Mouse (Mus musculus) CH12.LX (cell line): Measurements from ENCODE around the gene Mettl23. TPM values are rescaled to one million over a fixed set of nuclear protein-coding genes. Genes with fewer than 3 reads are reported as not detected.

Source experiments
- DNase-seq: peaks from one replicate; pipeline ENCODE4 v3.0.0-alpha.2; 2013; ENCODE audit errors: extremely low read depth
- H3K27ac ChIP-seq: 2 replicates; pipeline ENCODE4 v1.5.1; 2012; ENCODE audit warnings: low read depth, mild to moderate bottlenecking, control low read depth, moderate library complexity; ENCODE audit not compliant: insufficient read depth
- H3K27me3 ChIP-seq: replicated peaks from 2 replicates; pipeline ENCODE3; 2012; ENCODE audit warnings: inconsistent platforms
- H3K36me3 ChIP-seq, 2 experiments: replicated peaks in 1 of 2; 2 replicates each; pipeline versions ENCODE3 to v1.6.1; 2012; ENCODE audit warnings: inconsistent platforms in 1 of 2, low read length in 1 of 2, mild to moderate bottlenecking in 1 of 2, mixed read lengths in 1 of 2, moderate library complexity in 1 of 2; ENCODE audit not compliant: control insufficient read depth in 1 of 2, insufficient read depth in 1 of 2
- H3K4me1 ChIP-seq, 2 experiments: 2 replicates each; pipeline ENCODE4 v1.6.1; 2012; ENCODE audit warnings: inconsistent platforms in 1 of 2, moderate library complexity in 1 of 2; ENCODE audit not compliant: insufficient read depth in 2 of 2, control insufficient read depth in 1 of 2
- H3K4me2 ChIP-seq: 2 replicates; pipeline ENCODE4 v1.6.1; 2012; ENCODE audit warnings: low read depth, mild to moderate bottlenecking, control low read depth; ENCODE audit not compliant: poor library complexity, insufficient read depth, severe bottlenecking
- H3K4me3 ChIP-seq, 3 experiments: fragments of 150-350 bp in 1 of 3; sonication (generic) in 1 of 3; replicated peaks in 1 of 3; 2 replicates each; pipeline versions ENCODE3 to v1.5.1; 2011 to 2012; ENCODE audit warnings: low read depth in 2 of 3, low read length in 2 of 3, mild to moderate bottlenecking in 2 of 3, moderate library complexity in 2 of 3, control low read depth in 1 of 3, improper control_type of control experiment in 1 of 3, inconsistent platforms in 1 of 3, mixed read lengths in 1 of 3; ENCODE audit not compliant: poor library complexity in 1 of 3
- H3K79me2 ChIP-seq: replicated peaks from 2 replicates; pipeline ENCODE4 v1.6.1; 2012; ENCODE audit warnings: mild to moderate bottlenecking, moderate library complexity; ENCODE audit not compliant: control insufficient read depth, poor library complexity, insufficient read depth, severe bottlenecking; ENCODE audit errors: extremely low read depth
- H3K9ac ChIP-seq: 2 replicates; pipeline ENCODE4 v1.6.1; 2012; ENCODE audit warnings: low read depth, mild to moderate bottlenecking, control low read depth, moderate library complexity; ENCODE audit not compliant: insufficient read depth
- H3K9me3 ChIP-seq: replicated peaks from 2 replicates; pipeline ENCODE3; 2012; ENCODE audit warnings: low read length, inconsistent platforms, mixed read lengths
- BHLHE40 ChIP-seq: IDR thresholded peaks from 2 replicates; pipeline ENCODE4 v1.6.1; 2011; ENCODE audit warnings: mild to moderate bottlenecking, low read depth, low read length, improper control_type of control experiment
- ETS1 ChIP-seq: conservative IDR thresholded peaks from 2 replicates; pipeline ENCODE4 v1.6.1; 2012; ENCODE audit warnings: low read depth, mild to moderate bottlenecking, inconsistent platforms, low read length, improper control_type of control experiment, moderate library complexity
- IRF4 ChIP-seq: IDR thresholded peaks from 2 replicates; pipeline ENCODE4 v1.6.1; 2014; ENCODE audit warnings: low read depth, mild to moderate bottlenecking, inconsistent platforms, low read length, improper control_type of control experiment
- KAT2A ChIP-seq: IDR thresholded peaks from 2 replicates; pipeline ENCODE4 v1.6.1; 2012; ENCODE audit warnings: low read length, improper control_type of control experiment, inconsistent platforms; ENCODE audit not compliant: insufficient replicate concordance
- MAFK ChIP-seq: IDR thresholded peaks from 2 replicates; pipeline ENCODE4 v1.6.1; 2011; ENCODE audit warnings: low read length, improper control_type of control experiment; ENCODE audit not compliant: insufficient replicate concordance
- MEF2A ChIP-seq: IDR thresholded peaks from 2 replicates; pipeline ENCODE4 v1.6.1; 2014; ENCODE audit warnings: low read depth, mild to moderate bottlenecking, inconsistent platforms, low read length, improper control_type of control experiment, borderline replicate concordance
- MXI1 ChIP-seq: IDR thresholded peaks from 2 replicates; pipeline ENCODE4 v1.6.1; 2011; ENCODE audit warnings: mild to moderate bottlenecking, low read depth, low read length, improper control_type of control experiment
- NRF1 ChIP-seq: IDR thresholded peaks from 2 replicates; pipeline ENCODE4 v1.6.1; 2014; ENCODE audit warnings: low read depth, mild to moderate bottlenecking, inconsistent platforms, low read length, improper control_type of control experiment, moderate library complexity
- PAX5 ChIP-seq: IDR thresholded peaks from 2 replicates; pipeline ENCODE4 v1.6.1; 2012; ENCODE audit warnings: low read length, inconsistent platforms, mixed read lengths
- POLR2AphosphoS2 ChIP-seq: IDR thresholded peaks from 2 replicates; pipeline ENCODE4 v1.6.1; 2011; ENCODE audit warnings: low read depth, low read length, improper control_type of control experiment
- RCOR1 ChIP-seq: conservative IDR thresholded peaks from 2 replicates; pipeline ENCODE4 v1.6.1; 2012; ENCODE audit warnings: low read depth, mild to moderate bottlenecking, inconsistent platforms, low read length, improper control_type of control experiment
- SIN3A ChIP-seq: IDR thresholded peaks from 2 replicates; pipeline ENCODE4 v1.6.1; 2012; ENCODE audit warnings: low read length, improper control_type of control experiment, inconsistent platforms
- TCF12 ChIP-seq: IDR thresholded peaks from 2 replicates; pipeline ENCODE4 v1.6.1; 2014; ENCODE audit warnings: low read depth, mild to moderate bottlenecking, inconsistent platforms, low read length, improper control_type of control experiment
- UBTF ChIP-seq: IDR thresholded peaks from 2 replicates; pipeline ENCODE4 v1.6.1; 2012; ENCODE audit warnings: low read depth, mild to moderate bottlenecking, inconsistent platforms, low read length, improper control_type of control experiment, moderate library complexity
- USF1 ChIP-seq: IDR thresholded peaks from 2 replicates; pipeline ENCODE4 v1.6.1; 2014; ENCODE audit warnings: low read depth, mild to moderate bottlenecking, inconsistent platforms, low read length, improper control_type of control experiment
- ZKSCAN1 ChIP-seq: IDR thresholded peaks from 2 replicates; pipeline ENCODE4 v1.6.1; 2012; ENCODE audit warnings: low read depth, inconsistent platforms, low read length, improper control_type of control experiment, borderline replicate concordance
- dilution Hi-C: fragments of 300-500 bp; cut with MboI; formaldehyde crosslinking; loops from 2 replicates; pipeline ENCODE4 v1.14.3; 2020; ENCODE audit warnings: low sequenced_read_pairs; ENCODE audit not compliant: extremely low pct_unique_long_range_greater_than_20kb, extremely low pct_ligation_motif_present
- in situ Hi-C: fragments of 300-500 bp; cut with MboI; formaldehyde crosslinking; loops from 3 replicates; pipeline ENCODE4 v1.14.3; 2019; ENCODE audit warnings: low sequenced_read_pairs, low pct_ligation_motif_present, low pct_unique_long_range_greater_than_20kb, mixed read lengths
- polyA plus RNA-seq: library from polyadenylated mRNA; unstranded; fragments of >175 nt; gene quantifications from 2 replicates; pipeline ENCODE4 v1.2.1, GENCODE M21; 2012; ENCODE audit warnings: low read depth; ENCODE audit not compliant: insufficient read length
- total RNA-seq, 2 experiments: library from RNA; depleted of rRNA; stranded (reverse); fragments of 300-350 nt in 1 of 2; fragments of >200 nt in 1 of 2; gene quantifications; 2 replicates each; pipeline ENCODE4 v1.2.3; 2012 to 2014

Mettl23 gene
- total and polyA plus RNA-seq, 3 experiments, result 44.5 to 64.9 (median 63.7) TPM

GRCm38 (mm10) chr11:116887136-116887535 lies 44.1 kb downstream of the Mettl23 start:
- Histone ChIP-seq H3K4me1 (peaks cover 5 to 13% of the 10 kb centered on the region in 2 experiments; a peak in 3 of 4 replicates), H3K79me2 (no peaks in the 10 kb centered on the region), H3K4me2 (no peak overlapping the region), H3K9ac (no peak overlapping the region), H3K27ac (no peak overlapping the region), H3K4me3 (no peak overlapping the region), H3K27me3 (peaks cover 62% of the 10 kb centered on the region), H3K36me3 (no peaks in the 10 kb centered on the region), H3K9me3 (peaks cover 2% of the 10 kb centered on the region)
- in situ Hi-C loops, result loop anchor here (5.0 to 10.0 kb wide), 2 partner anchors 155 to 288 kb away; no protein-coding TSS in a partner anchor
- TF ChIP-seq MXI1 (no peak), KAT2A (no peak), UBTF (no peak), PAX5 (no peak), NRF1 (no peak), TCF12 (no peak), USF1 (no peak), ETS1 (no peak), SIN3A (no peak), BHLHE40 (no peak), RCOR1 (no peak), POLR2AphosphoS2 (no peak), MEF2A (no peak), ZKSCAN1 (no peak), IRF4 (no peak)
- dilution Hi-C loops, result no loop called here
- DNase-seq, result no peak

GRCm38 (mm10) chr11:116893532-116894442 lies 50.7 kb downstream of the Mettl23 start:
- in situ Hi-C loops, result no loop called here
- H3K36me3 ChIP-seq, result no peaks in the 10 kb centered on the region
- TF ChIP-seq NRF1 (no peak), MAFK (peak; percentile 68; the same call in 1 of the 2 replicates)
- no peak overlapping the region for H3K9ac ChIP-seq
- no peak for DNase-seq
- H3K9me3 ChIP-seq, result peaks cover 2% of the 10 kb centered on the region
- peaks cover 4 to 12% of the 10 kb centered on the region in 2 experiments; a peak in 2 of 4 replicates for H3K4me1 ChIP-seq
- H3K4me2 ChIP-seq, result no peak overlapping the region
- no peak overlapping the region for H3K4me3 ChIP-seq
- no peaks in the 10 kb centered on the region for H3K79me2 ChIP-seq
- peaks cover 40% of the 10 kb centered on the region for H3K27me3 ChIP-seq
- dilution Hi-C loops, result no loop called here
- no peak overlapping the region for H3K27ac ChIP-seq
